Mouse (Mus musculus) frontal cortex, adult 2 months (tissue): Measurements from ENCODE around the gene Gipc2. TPM values are rescaled to one million over a fixed set of nuclear protein-coding genes. Genes with fewer than 3 reads are reported as not detected.
A peak's percentile ranks its signal among the peaks of the same experiment; 100 is the strongest.
"Not testable (repeated sequence)": the region's sequence is repeated elsewhere in the genome, so short reads cannot be mapped to it uniquely, and the experiment has no call there.

Experiments
- DNase-seq, 2 experiments: peaks; one replicate each; pipeline ENCODE4 v3.0.0; 2022; ENCODE audit warnings: low spot score in 1 of 2; ENCODE audit errors: extremely low spot score in 1 of 2
- polyA plus RNA-seq: library from polyadenylated mRNA; depleted of rRNA; stranded (reverse); fragments of >200 nt; gene quantifications from 2 replicates; pipeline ENCODE4 v1.2.3, GENCODE M21; 2012

Gene Gipc2
- polyA plus RNA-seq, 1 experiment, result 2.7 TPM

GRCm38 (mm10) chr3:152156816-152157496, 9.1 kb downstream of the Gipc2 start:
- no peak for DNase-seq

DNA sequence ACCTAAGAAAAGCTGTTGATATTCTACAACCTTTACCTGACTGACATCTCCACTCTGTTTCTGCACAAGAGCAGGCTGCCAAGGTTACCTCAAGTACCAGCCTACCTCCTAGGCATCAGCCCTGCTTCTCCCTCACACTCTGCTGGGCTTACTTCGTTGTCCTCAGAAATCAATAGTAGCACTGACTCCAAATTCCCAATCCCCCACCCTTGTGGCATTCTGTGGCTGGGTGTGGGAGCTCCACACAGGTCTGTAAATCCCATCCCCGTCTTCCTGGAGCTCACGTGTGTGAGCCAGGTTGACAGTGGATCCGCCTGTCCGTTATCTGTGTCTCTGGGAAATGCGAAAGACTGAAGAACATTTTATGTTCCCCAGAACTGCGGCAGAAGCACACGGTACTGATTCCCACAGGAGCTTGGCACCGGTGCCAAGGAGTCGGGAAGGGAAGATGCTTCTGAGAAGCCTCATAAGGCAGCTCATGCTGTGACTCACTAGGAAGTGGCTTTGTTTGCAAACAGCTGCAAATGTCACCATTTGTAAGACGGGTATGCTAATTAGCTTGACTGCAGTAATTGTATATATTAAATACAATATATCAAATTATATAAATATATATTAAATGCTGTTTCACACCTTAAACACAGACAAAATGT, 10.6 kb downstream of the Gipc2 start:
- peak in 1 of 2 experiments; percentile 63 for DNase-seq

GRCm38 (mm10) chr3:152154095-152154494, 11.9 kb downstream of the Gipc2 start:
- no peak for DNase-seq

DNA sequence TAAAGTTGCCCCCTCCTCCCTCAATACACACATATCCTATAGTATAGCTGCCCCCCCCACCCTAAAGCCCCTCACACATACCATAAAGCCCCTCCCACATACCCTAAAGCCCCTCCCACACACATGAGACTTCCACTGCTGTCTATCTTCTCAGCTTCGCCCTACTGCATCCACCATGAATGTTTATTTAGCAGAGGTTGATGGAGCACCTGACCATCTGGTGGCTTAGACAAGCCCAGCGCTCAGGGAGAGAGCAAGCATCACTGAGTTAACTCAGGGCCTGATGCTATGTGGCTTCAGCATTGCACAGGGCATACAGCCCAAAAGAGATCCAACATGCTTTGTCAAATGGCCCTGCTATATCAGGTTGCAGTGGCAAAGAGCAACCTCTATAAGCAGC, 12.9 kb downstream of the Gipc2 start:
- no peak for DNase-seq

DNA sequence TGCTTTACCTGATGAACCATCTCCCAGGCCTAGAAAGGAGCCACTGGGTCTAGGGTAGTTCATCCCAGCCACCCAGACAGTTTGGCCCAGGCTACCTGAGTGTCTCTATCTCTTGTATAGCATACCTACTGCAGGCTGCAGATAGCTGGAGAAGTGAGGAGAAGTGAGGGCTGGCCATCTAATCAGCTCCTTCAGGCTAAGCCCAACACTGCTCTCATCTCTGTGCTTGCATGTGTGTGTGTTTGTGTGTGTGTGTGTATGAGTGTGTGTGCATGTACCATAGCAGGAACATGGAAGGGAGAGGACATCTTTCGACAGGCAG, 13.6 kb downstream of the Gipc2 start:
- DNase-seq, result no peak

- no peak for DNase-seq
Measured at GRCm38 (mm10) chr3:152151725-152152482, 14.1 kb downstream of the Gipc2 start.

GRCm38 (mm10) chr3:152149863-152150262, 16.2 kb downstream of the Gipc2 start:
- DNase-seq, result no peak

DNA sequence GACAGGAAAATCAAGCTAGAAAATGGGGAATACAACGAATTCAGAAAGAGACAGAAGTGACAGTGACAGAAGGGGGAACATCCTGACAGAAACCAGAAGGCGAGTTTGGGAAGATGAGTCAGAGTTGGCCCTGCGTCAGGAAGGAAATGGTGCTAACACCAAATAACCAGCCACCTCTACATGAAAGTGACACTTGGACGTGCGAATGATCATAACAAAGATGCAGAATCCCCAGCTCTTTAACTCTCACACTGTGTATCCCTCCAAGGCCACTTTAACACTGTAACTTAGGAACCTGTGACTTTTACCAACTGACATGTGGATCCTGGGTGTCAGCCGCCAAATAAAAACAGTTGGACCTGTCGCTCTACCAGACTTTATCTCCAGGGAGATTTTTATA, 16.6 kb downstream of the Gipc2 start:
- DNase-seq, result no peak

GRCm38 (mm10) chr3:152147085-152147831, 18.8 kb downstream of the Gipc2 start:
- peak in 1 of 2 experiments; percentile 35 for DNase-seq

- no peak for DNase-seq
Measured at GRCm38 (mm10) chr3:152145186-152145585, 20.8 kb downstream of the Gipc2 start.

GRCm38 (mm10) chr3:152142989-152143695, 22.9 kb downstream of the Gipc2 start:
- DNase-seq, result no peak

DNA sequence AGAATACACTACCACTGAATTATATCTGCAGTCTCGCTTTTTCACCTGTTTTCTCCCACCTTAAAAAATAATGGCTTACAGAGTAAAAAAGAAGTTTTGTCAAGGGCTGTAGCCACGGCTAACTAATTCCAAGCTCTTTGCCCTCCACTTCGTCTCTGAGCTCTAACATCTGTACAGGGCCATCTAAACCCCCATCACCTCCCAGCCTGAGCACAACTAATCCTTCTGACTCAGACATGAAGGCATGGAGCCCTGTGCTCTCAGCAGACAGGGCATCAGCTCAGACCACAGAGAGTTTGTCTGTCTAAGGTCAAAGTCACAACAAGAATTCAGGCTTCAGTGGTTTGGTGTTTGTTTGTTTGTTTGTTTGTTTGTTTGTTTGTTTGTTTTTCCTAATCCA, 23.9 kb downstream of the Gipc2 start:
- DNase-seq, result no peak

GRCm38 (mm10) chr3:152139308-152139707, 26.7 kb downstream of the Gipc2 start:
- not testable (repeated sequence) for DNase-seq

- DNase-seq, result not testable (repeated sequence)
Measured at GRCm38 (mm10) chr3:152136106-152136505, 29.9 kb downstream of the Gipc2 start.

GRCm38 (mm10) chr3:152133621-152134020, 32.4 kb downstream of the Gipc2 start:
- no peak for DNase-seq

DNA sequence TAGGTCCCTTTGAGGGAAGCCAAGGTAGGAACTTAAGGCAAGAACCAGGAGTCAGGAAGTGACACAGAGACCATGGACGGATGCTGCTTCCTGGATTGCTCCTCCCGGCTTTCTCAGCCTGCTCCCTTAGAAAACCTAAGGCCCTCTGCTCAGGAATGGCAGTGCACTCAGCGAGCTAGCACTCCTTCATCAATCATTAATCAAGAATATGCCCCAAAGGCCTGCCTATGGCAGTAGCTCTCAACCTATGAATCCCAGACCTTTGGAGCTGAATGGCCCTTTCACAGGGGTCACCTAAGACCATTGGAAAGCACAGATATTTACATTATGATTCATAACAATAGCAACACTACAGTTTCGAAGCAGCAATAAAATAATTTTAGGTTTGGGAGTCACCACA, 35.1 kb downstream of the Gipc2 start:
- no peak for DNase-seq

GRCm38 (mm10) chr3:152129426-152129825, 36.6 kb downstream of the Gipc2 start:
- not testable (repeated sequence) for DNase-seq

- DNase-seq, result no peak
Measured at GRCm38 (mm10) chr3:152128631-152129030, 37.4 kb downstream of the Gipc2 start.

DNA sequence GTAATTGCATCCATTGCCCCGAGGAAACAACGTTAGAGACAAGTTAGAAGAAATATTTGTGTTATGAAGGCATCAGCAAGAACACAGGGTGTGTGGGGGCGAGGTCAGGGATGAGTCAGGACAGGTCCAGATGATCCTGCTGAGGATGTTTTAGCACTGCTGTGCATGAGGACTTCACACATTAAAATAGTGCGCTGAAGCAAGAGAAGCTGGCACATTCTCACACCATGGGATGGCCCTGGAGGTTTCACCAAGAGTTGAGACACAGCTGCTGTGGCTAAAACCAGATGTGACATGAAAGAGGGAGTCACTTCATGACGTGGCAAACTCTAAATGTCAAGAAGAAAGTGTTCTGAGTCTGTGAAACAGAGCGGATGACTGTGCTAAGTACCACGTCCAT, 38.9 kb downstream of the Gipc2 start:
- no peak for DNase-seq

GRCm38 (mm10) chr3:152122720-152123119, 43.3 kb downstream of the Gipc2 start:
- DNase-seq, result no peak
